In the genomic region with DNA sequence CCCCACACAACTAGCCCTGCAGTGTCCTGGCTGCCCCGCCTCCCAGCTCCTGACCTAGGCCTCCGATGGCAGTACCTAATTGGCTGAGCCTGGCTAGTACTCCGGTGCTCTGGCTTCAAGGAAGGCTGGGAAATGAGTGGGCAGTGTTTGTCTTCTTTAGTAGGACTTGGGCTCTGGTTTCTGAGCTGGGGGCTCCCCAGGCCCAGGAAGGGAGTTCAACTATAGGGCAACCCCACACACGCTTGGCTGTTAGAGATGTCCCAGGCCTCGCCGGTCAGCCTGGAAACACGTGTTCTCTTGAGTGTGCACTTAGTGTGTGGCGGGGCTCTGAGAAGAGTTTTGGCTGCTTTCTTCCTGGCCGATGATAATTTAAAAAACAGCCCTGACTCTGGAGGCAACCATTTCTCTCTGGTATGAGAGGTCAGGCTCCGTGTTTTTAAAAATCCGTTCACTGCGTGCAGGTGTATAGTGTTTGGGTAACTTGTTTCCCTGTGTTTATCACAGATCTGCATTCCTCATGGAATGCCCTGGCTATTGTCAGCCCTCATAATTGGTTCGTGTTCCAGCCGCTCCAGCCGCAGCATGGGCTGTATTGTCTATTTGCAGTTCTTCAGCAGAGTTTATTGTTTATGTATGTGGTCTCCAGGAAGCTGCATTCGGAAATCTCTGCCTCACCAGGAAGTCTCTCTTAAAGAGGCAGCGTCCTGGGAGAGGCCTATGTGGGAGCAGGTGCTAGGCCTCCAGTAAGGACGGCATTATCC, we compare ENCODE assay signal across 8 mouse cellular contexts.
A peak's percentile ranks its signal among the peaks of the same experiment; 100 is the strongest.
DNase-seq lines count a peak whose midpoint lies in the region; ATAC-seq lines count a peak whose summit lies in the region.

No protein-coding gene starts in this region.

- no peaks in the 10 kb centered on the region for H3K9me3 ChIP-seq in midbrain, embryonic 10.5 days (replicated peaks)
- H3K9me3 ChIP-seq in midbrain, embryonic 13.5 days = no peaks in the 10 kb centered on the region
- no peaks in the 10 kb centered on the region for H3K9me3 ChIP-seq in intestine, embryonic 14.5 days (ENCODE audit: control insufficient read depth, low read length)

- no peaks in the 10 kb centered on the region for H3K36me3 ChIP-seq in midbrain, embryonic 10.5 days
- no peaks in the 10 kb centered on the region for H3K36me3 ChIP-seq in midbrain, embryonic 13.5 days
- H3K36me3 ChIP-seq in intestine, embryonic 14.5 days (ENCODE audit: control insufficient read depth, insufficient read depth, low read length) = no peaks in the 10 kb centered on the region

- no peak overlapping the region for H3K4me3 ChIP-seq in midbrain, embryonic 10.5 days
- H3K4me3 ChIP-seq in midbrain, embryonic 13.5 days (replicated peaks) = no peak overlapping the region
- no peak overlapping the region for H3K4me3 ChIP-seq in intestine, embryonic 14.5 days (ENCODE audit: low read depth, low read length)

- ATAC-seq in midbrain, embryonic 13.5 days = no peak
- ATAC-seq in intestine, embryonic 14.5 days (replicated peaks; ENCODE audit: low FRiP score, low TSS enrichment, low read depth) = peak; percentile 76

- peak; percentile 38 for DNase-seq in midbrain, embryonic 10.5 days (ENCODE audit: low spot score)
- DNase-seq in gastrocnemius, postnatal 10 days = peak; percentile 26
- DNase-seq in intestine, embryonic 14.5 days (ENCODE audit: low spot score) = peak; percentile 80
- peak; percentile 66 to 78 for DNase-seq in lung, adult 18-20 months
- peak; percentile 49 to 51 for DNase-seq in spleen, postnatal 36 days (ENCODE audit: low spot score in 2 of 2)
- DNase-seq in cerebellum, adult 9-11 months = no peak
- DNase-seq in layer of hippocampus, adult 11-12 months (ENCODE audit: low spot score) = no peak

- WGBS in midbrain, embryonic 10.5 days = 42% methylated on average over 18 of the region's 18 CpGs
- WGBS in midbrain, embryonic 13.5 days = 36% methylated on average over 18 of the region's 18 CpGs
- 12% methylated on average over 18 of the region's 18 CpGs for WGBS in intestine, embryonic 14.5 days

- H3K4me1 ChIP-seq in midbrain, embryonic 10.5 days = peaks cover 23% of the 10 kb centered on the region
- peaks cover 15% of the 10 kb centered on the region for H3K4me1 ChIP-seq in midbrain, embryonic 13.5 days (replicated peaks)
- peaks cover 22% of the 10 kb centered on the region for H3K4me1 ChIP-seq in intestine, embryonic 14.5 days (replicated peaks; ENCODE audit: control insufficient read depth, insufficient read depth, low read length)

- H3K9ac ChIP-seq in midbrain, embryonic 13.5 days (replicated peaks) = no peak overlapping the region
- 0 out of 2 replicates have a peak overlapping the region, but pooled peaks have one; percentile 10 for H3K9ac ChIP-seq in intestine, embryonic 14.5 days (ENCODE audit: low read length)

- H3K27me3 ChIP-seq in midbrain, embryonic 10.5 days (ENCODE audit: low read depth, poor library complexity, severe bottlenecking) = no peaks in the 10 kb centered on the region
- H3K27me3 ChIP-seq in midbrain, embryonic 13.5 days = no peaks in the 10 kb centered on the region
- H3K27me3 ChIP-seq in intestine, embryonic 14.5 days (replicated peaks; ENCODE audit: control insufficient read depth, insufficient read depth, low read length) = no peaks in the 10 kb centered on the region

- H3K27ac ChIP-seq in midbrain, embryonic 10.5 days (replicated peaks) = peak overlapping the region; percentile 65
- H3K27ac ChIP-seq in midbrain, embryonic 13.5 days = no peak overlapping the region
- peak overlapping the region; percentile 80 for H3K27ac ChIP-seq in intestine, embryonic 14.5 days (ENCODE audit: low read depth)

- no peak overlapping the region for H3K4me2 ChIP-seq in midbrain, embryonic 13.5 days (replicated peaks)
- H3K4me2 ChIP-seq in intestine, embryonic 14.5 days (ENCODE audit: low read length) = peak overlapping the region; percentile 16; the same call in 1 of the 2 replicates

Comparison
In these comparisons a context has a peak if more than half of its experiments do, and no peak if none do; other contexts are left out.
1. DNase-seq: peak in midbrain, embryonic 10.5 days (single experiment), gastrocnemius, postnatal 10 days (single experiment), intestine, embryonic 14.5 days (single experiment), lung, adult 18-20 months (2 of 2) and spleen, postnatal 36 days (2 of 2); none in cerebellum, adult 9-11 months (single experiment) and layer of hippocampus, adult 11-12 months (single experiment).